Mouse (Mus musculus) small intestine, adult 2 months (tissue): ENCODE results near the gene Txndc16. TPM values are rescaled to one million over a fixed set of nuclear protein-coding genes. Genes with fewer than 3 reads are reported as not detected.

Experiments used
- H3K27ac ChIP-seq: fragments of 200-500 bp; 2 replicates; pipeline ENCODE4 v1.5.1; 2012; ENCODE audit warnings: low read depth, low read length, control low read depth, inconsistent platforms; ENCODE audit not compliant: insufficient read depth
- H3K27me3 ChIP-seq: fragments of 200-500 bp; 2 replicates; pipeline ENCODE4 v1.6.1; 2012; ENCODE audit warnings: mild to moderate bottlenecking, moderate library complexity, low read length, inconsistent platforms; ENCODE audit not compliant: control insufficient read depth, insufficient read depth
- H3K36me3 ChIP-seq: fragments of 200-500 bp; 2 replicates; pipeline ENCODE4 v1.6.1; 2012; ENCODE audit warnings: mild to moderate bottlenecking, low read length, control low read depth, inconsistent platforms; ENCODE audit not compliant: control insufficient read depth, insufficient read depth
- H3K4me1 ChIP-seq: fragments of 200-500 bp; 2 replicates; pipeline ENCODE4 v1.6.1; 2012; ENCODE audit warnings: low read length, inconsistent platforms, mixed read lengths; ENCODE audit not compliant: control insufficient read depth, insufficient read depth, insufficient read length
- H3K4me3 ChIP-seq: fragments of 200-500 bp; 2 replicates; pipeline ENCODE4 v1.5.1; 2012; ENCODE audit warnings: low read depth, mild to moderate bottlenecking, control low read depth, inconsistent platforms, low read length, moderate library complexity
- CTCF ChIP-seq: fragments of 200-500 bp; IDR thresholded peaks from 2 replicates; pipeline ENCODE4 v1.5.1; 2012; ENCODE audit warnings: low read depth, mild to moderate bottlenecking, control low read depth, inconsistent platforms, low read length, moderate library complexity, mixed read lengths; ENCODE audit not compliant: insufficient replicate concordance, insufficient read length; ENCODE audit errors: extremely low read depth
- POLR2A ChIP-seq: fragments of 200-500 bp; IDR thresholded peaks from 2 replicates; pipeline ENCODE4 v1.6.1; 2012; ENCODE audit warnings: low read depth, mild to moderate bottlenecking, control low read depth, inconsistent platforms, low read length, moderate library complexity
- WGBS: fragments of 180-500 bp; shearing (Covaris S2); methylation state at CpG from one replicate; pipeline ENCODE4 v1.1.7; 2018; 5-methylcytosine and 5-hydroxymethylcytosine counted together
- polyA plus RNA-seq: library from polyadenylated mRNA; depleted of rRNA; stranded (reverse); fragments of >200 nt; gene quantifications from 2 replicates; pipeline ENCODE4 v1.2.3, GENCODE M21; 2012; rRNA removed

The Txndc16 gene
- polyA plus RNA-seq: 0.90 and 1.4 TPM in 2 replicates

DNA sequence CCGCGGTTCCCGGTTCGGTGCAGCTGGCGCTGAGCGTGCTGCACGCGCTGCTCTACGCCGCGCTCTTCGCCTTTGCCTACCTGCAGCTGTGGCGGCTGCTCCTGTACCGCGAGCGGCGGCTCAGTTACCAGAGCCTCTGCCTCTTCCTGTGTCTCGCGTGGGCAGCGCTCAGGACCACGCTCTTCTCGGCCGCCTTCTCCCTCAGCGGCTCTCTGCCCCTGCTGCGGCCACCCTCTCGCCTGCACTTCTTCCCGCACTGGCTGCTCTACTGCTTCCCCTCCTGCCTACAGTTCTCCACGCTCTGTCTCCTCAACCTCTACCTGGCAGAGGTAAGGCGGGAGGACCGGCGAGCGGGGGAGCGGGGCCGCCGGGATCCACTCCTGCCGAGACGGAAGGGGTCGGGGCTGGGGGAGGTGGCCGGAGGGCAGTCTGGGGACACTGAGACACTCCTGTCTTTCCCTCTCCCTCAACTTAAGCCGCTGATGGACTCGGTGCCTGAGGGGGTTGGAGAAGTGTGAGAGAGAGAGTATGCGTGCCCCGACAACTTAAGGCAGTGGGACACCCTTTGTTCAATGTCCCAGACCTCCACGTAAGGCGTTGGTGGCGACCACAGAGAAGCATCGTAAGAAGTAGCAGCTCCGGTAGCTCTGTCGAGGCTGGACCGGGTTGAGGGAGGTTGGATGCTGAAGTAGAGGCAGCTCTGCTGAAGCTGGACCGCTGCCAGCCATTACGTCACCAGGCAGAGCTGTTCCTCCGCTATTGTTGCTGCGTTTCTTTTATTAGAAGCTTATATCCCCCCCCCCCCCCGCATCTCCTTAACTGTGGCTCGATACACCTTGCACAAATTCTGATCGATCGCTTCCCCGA, at the start of gene Txndc16:
Txndc16 (minus strand) TSS at position 239 of the 867 bp plus-strand sequence.
- H3K27me3 ChIP-seq: no peaks in the 10 kb centered on the region
- TF ChIP-seq POLR2A: no peak
- TF ChIP-seq CTCF: no peak
- WGBS: under 1% methylated on average over 59 of the region's 59 CpGs

DNA sequence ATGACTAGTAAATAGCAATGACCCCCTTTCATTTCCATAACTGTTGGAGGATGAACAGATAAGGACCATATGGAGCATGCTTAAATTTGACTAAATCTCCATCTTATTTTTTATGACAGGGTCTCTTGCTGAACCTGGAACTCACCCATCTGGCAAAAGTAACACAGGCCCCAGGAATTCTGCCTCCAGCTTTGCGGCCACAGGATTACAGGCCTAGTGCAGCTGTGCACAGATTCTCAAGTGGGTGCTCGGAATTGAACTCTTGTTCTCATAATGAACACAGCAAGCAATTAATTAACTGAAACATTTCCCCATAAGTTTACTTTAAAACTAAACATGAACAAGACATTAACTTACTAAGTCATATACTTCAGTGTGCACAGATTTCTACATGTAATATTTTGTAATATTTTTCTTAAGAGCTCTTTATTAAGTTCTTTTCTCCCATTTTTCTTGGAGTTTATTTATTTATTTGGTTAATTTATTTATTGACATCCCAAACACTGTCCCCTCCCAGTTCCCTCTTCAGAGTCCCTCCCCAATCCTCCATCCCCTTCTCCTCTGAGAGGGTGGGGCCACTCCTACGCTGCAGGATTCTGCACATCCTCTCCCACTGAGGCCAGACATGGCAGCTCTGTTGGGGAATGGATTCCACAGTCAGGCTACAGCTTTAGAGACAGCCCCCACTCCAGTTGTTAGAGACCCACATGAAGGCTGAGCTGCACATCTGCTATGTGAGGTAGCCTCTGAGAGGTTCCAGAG, 43.9 kb upstream of the Txndc16 start:
- no peak overlapping the region for H3K27ac ChIP-seq
- H3K4me3 ChIP-seq: no peak overlapping the region
- H3K27me3 ChIP-seq: no peaks in the 10 kb centered on the region
- no peaks in the 10 kb centered on the region for H3K4me1 ChIP-seq
- H3K36me3 ChIP-seq: no peaks in the 10 kb centered on the region
- TF ChIP-seq POLR2A: no peak
- no peak for TF ChIP-seq CTCF
- 82% methylated on average over 3 of the region's 3 CpGs for WGBS

More for the DNA sequence above, at the start of gene Txndc16:
- no peaks in the 10 kb centered on the region for H3K36me3 ChIP-seq
- H3K4me1 ChIP-seq: peaks cover 2% of the 10 kb centered on the region; the same call in 1 of the 2 replicates
- H3K27ac ChIP-seq: peak within 1 kb of the TSS; percentile 42; the same call in 1 of the 2 replicates
- H3K4me3 ChIP-seq: peak within 1 kb of the TSS; percentile 84

DNA sequence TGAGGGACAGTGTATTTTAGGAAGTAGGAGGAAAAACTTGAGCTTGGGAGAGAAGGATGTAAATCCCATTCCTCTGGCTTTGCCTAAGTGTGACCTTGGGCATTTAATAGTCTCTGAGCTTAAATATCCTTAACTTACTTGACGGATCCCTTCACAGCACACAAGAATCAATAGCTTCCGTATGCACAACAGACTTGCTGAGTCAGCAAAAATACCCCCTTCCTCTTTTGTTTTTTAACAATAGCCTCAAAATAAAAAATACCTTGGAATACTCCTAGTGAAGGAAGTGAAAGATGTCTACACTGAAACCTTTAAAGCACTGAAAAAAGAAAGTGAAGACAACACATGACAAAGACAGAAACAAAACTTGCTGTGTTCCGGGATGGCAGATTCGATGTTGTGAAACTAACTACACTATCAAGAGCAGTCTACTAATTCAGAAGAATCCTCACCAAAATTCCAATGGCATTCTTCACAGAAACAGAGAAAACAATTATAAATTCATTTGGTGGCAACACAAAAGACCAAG, 31.5 kb upstream of the Txndc16 start:
- no peaks in the 10 kb centered on the region for H3K36me3 ChIP-seq
- H3K27ac ChIP-seq: no peak overlapping the region
- no peak overlapping the region for H3K4me3 ChIP-seq
- H3K27me3 ChIP-seq: no peaks in the 10 kb centered on the region
- H3K4me1 ChIP-seq: no peaks in the 10 kb centered on the region
- TF ChIP-seq POLR2A (no peak), CTCF (no peak)
- WGBS: 85% methylated on average over 4 of the region's 4 CpGs

DNA sequence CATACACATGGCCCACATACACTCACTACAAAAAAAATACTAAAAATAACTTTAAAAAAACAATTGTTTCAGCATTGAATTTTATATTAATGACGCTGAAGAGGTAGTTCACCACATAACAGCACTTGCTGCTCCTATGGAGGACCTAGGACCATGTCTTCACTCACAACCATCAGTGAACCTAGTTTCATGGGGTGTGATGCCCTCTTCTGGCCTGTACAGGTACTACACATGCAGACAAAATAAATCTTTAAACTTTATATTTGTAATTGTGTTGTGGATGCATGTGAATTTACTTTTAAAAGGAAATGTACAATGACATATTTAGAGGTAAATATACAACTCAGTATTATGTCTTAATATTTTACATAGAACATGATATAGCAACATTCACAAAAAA, 21.5 kb upstream of the Txndc16 start:
- TF ChIP-seq CTCF (no peak), POLR2A (no peak)
- H3K4me1 ChIP-seq: no peaks in the 10 kb centered on the region
- H3K27ac ChIP-seq: no peak overlapping the region
- no peaks in the 10 kb centered on the region for H3K27me3 ChIP-seq
- H3K36me3 ChIP-seq: no peaks in the 10 kb centered on the region
- 70% methylated on average over 1 of the region's 1 CpGs for WGBS
- no peak overlapping the region for H3K4me3 ChIP-seq

DNA sequence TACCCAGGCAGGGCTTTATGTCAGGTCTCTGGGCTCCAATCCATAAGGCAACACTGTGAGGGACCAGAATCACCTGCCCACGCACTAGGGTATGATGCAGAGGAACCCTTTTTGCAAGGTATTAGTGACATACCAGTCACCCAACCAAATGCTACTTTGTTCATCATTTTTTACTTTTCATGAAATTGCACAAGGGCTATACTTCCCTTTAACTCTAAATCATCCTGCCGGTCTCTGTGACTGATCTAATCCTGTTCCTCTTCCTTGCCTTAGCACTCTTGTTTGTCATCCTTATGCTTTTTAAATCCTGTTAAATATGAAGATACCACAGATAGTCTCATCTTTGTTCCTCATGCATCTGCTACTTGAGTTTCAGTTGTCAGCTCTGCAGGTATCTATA, 18.9 kb upstream of the Txndc16 start:
- H3K27me3 ChIP-seq: no peaks in the 10 kb centered on the region
- H3K36me3 ChIP-seq: no peaks in the 10 kb centered on the region
- no peaks in the 10 kb centered on the region for H3K4me1 ChIP-seq
- no peak for TF ChIP-seq CTCF
- TF ChIP-seq POLR2A: no peak
- H3K4me3 ChIP-seq: no peak overlapping the region
- WGBS: 69% methylated on average over 2 of the region's 2 CpGs
- H3K27ac ChIP-seq: no peak overlapping the region

DNA sequence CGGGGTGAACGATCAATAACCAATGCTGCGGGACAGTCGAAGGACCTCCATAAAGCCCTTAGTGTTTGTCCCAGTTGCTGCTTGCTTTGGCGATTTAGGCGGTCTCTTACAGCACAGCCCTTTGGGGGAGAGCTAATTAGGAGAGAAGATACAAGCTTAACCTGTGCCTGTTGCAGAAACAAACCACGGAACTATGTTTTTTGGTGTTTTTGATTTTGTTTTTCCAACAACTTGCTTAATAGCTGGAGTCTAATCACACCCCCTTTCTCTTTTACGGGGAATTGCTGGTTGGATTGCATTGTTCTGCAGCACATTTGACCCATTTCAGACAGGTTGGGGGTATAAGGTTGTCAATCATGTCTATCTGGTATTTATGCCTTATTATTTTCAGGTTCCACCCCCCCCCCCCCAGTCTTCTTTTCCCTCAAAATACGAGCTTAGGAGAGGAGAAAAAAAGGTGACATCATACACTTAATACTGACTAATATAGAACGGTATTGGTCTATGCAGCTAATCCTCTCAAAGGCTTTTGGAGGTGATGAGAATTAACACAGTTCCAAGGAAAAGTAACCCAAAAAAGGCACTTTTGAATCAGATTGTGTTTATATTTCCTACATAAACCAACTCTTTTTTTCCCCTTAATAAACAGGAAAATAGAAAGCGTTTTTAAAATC, 966 bp upstream of the Txndc16 start:
- Histone ChIP-seq H3K27me3 (no peaks in the 10 kb centered on the region), H3K36me3 (no peaks in the 10 kb centered on the region), H3K27ac (no peak overlapping the region), H3K4me1 (peaks cover 2% of the 10 kb centered on the region; the same call in 1 of the 2 replicates), H3K4me3 (peak overlapping the region; percentile 74)
- no peak for TF ChIP-seq CTCF
- no peak for TF ChIP-seq POLR2A
- 14% methylated on average over 11 of the region's 11 CpGs for WGBS
